Mouse (Mus musculus): ENCODE measurements around the gene Ankrd23. TPM values are rescaled to one million over a fixed set of nuclear protein-coding genes. Genes with fewer than 3 reads are reported as not detected.

Ankrd23 gene
- total RNA-seq, 2 experiments from 2014 or later, result 3,219 to 3,282 TPM

DNA sequence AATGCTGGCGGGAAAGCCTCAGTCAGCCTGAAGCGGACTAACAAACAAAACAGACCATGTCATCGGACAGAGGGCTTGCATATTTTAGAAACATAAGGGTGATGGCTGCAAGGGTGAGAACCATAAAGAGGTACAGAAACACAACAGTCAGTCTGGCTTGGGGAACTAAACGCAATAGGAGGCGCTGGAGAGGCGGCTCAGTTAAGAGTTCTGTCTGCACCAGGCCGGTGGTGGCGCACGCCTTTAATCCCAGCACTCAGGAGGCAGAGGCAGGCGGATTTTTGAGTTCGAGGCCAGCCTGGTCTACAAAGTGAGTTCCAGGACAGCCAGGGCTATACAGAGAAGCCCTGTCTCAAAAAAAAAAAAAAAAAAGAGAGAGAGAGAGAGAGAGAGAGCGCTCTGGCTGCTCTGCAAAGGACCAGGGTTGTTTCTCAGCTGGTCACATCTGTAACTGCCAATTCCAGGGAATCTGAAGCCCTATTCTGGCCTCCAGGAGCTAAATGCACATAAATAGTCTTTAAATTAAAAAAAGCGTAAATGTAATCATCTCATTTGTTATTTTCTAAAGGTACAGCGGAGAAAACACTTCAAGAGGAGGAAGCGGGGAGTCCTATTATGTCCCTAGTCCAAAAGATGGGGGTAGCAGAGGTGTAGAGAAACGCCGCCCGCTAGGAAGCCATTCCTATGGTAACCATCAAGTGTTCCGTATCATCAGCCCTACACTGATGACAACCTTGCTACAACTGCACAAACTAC is 9.3 kb upstream of the Ankrd23 start:
- no peak for DNase-seq (ENCODE audit: low spot score)

DNA sequence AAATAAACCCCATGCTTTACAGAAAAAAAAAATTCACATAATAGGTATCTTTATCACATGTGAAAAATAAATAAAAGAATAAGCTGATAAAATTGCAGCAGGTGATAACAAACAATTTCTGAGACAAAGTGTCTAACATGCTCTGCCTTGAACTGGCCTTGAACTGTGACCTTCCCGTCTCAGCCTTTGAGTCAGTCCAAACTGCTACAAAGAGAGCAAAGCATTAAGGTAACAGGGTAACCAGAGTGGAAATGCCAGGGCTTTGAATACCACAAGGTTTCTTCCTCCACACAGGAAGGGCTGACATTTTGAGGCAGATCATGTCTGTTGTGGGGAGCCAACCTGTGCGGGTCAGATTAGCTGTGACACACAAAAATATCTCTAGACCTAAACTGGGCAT is 8.7 kb upstream of the Ankrd23 start:
- DNase-seq (ENCODE audit: low spot score), result no peak

GRCm38 (mm10) chr1:36542925-36543324 is 6.2 kb upstream of the Ankrd23 start:
- no peak for DNase-seq (ENCODE audit: low spot score)

- no peak for DNase-seq (ENCODE audit: low spot score)
Measured at GRCm38 (mm10) chr1:36541844-36542243, 5.2 kb upstream of the Ankrd23 start.

GRCm38 (mm10) chr1:36540807-36541206 is 4.1 kb upstream of the Ankrd23 start:
- DNase-seq (ENCODE audit: low spot score), result no peak

GRCm38 (mm10) chr1:36540132-36540531 is 3.4 kb upstream of the Ankrd23 start:
- peak; percentile 68 for DNase-seq (ENCODE audit: low spot score)

- peak; percentile 92 for DNase-seq (ENCODE audit: low spot score)
Measured at GRCm38 (mm10) chr1:36539186-36539585, 2.5 kb upstream of the Ankrd23 start, which contains the start of gene Gm42417. TSS of gene Gm42417 (minus strand) at chr1:36539429.

GRCm38 (mm10) chr1:36538727-36539126 is 2.0 kb upstream of the Ankrd23 start:
- no peak for DNase-seq (ENCODE audit: low spot score)

GRCm38 (mm10) chr1:36536397-36536728 is 320 bp downstream of the Ankrd23 start:
- no peak for DNase-seq (ENCODE audit: low spot score)

GRCm38 (mm10) chr1:36535477-36536396 is 946 bp downstream of the Ankrd23 start:
- DNase-seq (ENCODE audit: low spot score), result peak; percentile 91

DNA sequence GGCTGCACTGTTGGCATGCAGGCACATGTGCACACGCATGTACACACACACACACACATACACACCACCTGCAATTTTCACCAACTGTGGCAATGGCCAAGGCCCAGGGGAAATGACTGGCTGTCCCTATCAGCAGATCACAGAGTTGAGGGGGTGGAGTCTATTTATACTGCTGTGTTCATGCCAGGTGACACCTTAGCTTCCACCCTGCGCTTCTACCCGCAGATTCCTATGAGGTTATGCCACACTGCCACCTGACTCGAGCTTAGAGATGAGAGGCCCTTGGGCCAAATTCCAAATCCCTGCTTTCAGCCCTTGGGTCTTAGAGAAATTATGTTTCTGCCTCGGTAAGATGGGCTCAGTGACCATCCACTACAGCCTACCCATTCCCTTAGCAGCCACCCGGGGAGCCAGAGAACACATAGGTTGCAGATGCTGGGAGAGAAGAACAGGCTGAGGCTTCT is 2.1 kb downstream of the Ankrd23 start:
- DNase-seq (ENCODE audit: low spot score), result peak; percentile 77

DNA sequence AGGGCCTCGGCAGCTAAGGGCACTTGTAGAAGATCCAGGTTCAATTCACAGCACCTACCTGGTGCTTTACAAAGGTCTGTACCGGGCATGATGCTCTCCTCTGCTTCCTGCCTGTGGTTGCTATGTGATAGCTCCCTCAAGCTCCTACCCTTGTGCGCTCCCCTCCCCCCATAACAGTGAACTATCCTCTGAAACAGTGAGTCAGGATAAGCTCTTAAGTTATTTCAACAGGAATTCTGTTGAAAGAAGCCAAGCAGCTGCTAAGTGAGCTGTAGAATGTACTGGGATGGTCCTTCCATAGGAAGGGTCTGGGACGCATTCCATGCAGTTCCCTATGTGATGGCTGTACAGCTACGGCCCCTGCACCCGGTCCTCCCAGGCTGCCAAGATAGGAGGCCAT is 3.1 kb downstream of the Ankrd23 start:
- no peak for DNase-seq (ENCODE audit: low spot score)

- DNase-seq (ENCODE audit: low spot score), result peak; percentile 37
Measured at GRCm38 (mm10) chr1:36531461-36531860, 5.2 kb downstream of the Ankrd23 start.

GRCm38 (mm10) chr1:36530962-36531361 is 5.7 kb downstream of the Ankrd23 start:
- no peak for DNase-seq (ENCODE audit: low spot score)

DNA sequence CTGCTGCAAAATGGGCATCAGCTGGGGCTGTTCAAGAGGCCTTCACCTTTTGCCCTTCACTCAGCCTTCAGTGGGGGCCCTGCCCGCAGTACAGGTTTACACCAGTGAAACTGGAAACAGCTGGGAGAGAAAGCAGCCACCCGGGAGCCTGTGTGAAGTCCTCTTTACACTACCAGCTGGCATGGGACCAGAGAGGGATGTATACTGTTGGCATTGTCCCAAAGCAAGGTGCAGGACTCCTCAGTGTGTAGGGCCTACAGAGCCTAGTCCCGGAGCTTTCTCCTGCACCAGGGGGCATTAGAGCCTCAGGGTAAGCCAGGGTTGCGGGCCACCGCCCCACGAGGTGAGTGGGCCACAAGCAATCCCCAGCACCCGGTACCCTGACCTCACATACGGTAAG is 6.2 kb downstream of the Ankrd23 start:
- DNase-seq (ENCODE audit: low spot score), result peak; percentile 50

- no peak for DNase-seq (ENCODE audit: low spot score)
Measured at GRCm38 (mm10) chr1:36529875-36530274, 6.8 kb downstream of the Ankrd23 start.

GRCm38 (mm10) chr1:36529274-36529673 is 7.4 kb downstream of the Ankrd23 start:
- peak; percentile 52 for DNase-seq (ENCODE audit: low spot score)

- DNase-seq (ENCODE audit: low spot score), result peak; percentile 59
Measured at GRCm38 (mm10) chr1:36528351-36528750, 8.3 kb downstream of the Ankrd23 start.

DNA sequence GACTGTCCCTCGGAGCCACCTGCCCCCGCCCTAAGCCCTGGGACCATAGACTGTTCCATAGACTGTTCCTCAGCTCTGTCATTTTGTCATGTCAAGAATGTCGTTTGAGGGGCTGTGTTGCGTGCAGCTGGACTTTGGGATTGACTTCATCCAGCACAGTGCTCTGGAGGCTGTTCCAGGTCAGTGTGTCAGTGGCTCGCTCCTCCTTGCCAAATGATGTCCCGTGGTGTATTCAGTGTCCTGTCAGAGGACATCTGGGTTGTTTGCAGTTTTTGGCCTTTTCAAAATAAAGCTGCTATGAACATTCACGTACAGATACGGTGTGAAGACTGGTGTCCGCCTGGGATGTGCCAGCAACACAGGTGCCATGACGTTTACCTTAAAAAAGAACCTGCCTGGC is 9.8 kb downstream of the Ankrd23 start:
- DNase-seq (ENCODE audit: low spot score), result no peak

- DNase-seq (ENCODE audit: low spot score), result no peak
Measured at GRCm38 (mm10) chr1:36525774-36526173, 10.9 kb downstream of the Ankrd23 start.

DNA sequence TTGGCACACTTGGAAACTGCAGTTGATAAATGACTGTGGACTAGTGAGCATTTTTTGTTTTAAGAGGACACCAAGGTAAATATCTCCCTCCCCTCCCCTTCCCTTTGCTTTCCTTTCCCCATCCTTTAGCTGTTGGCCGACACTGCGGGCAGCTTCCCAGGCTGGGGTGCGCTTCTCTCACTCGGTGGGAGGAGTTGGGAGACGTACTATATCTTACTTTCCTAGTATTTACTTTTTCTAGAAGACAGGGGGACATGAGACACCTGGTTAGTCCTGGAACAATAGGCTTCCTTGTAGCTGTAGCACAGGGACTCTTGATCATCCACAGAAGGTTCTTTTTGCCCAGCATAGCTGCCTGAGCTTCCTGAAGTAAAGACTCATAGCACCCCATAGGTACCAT is 12.6 kb downstream of the Ankrd23 start:
- no peak for DNase-seq (ENCODE audit: low spot score)

GRCm38 (mm10) chr1:36523332-36524013 is 13.2 kb downstream of the Ankrd23 start:
- peak; percentile 71 for DNase-seq (ENCODE audit: low spot score)

Data from gastrocnemius, adult 18-20 months (tissue).